Mouse (Mus musculus) midbrain, embryonic 14.5 days (tissue): ENCODE measurements around the gene Cys1. TPM values are rescaled to one million over a fixed set of nuclear protein-coding genes. Genes with fewer than 3 reads are reported as not detected.
A peak's percentile ranks its signal among the peaks of the same experiment; 100 is the strongest.

Experiments
- ATAC-seq: fragments of 200-750 bp; cut with Nextera tagmentation; 2 replicates; pipeline ENCODE4 v1.8.0; 2017; ENCODE audit warnings: moderate number of reproducible peaks, moderate library complexity; ENCODE audit not compliant: low FRiP score, low TSS enrichment
- DNase-seq: peaks from one replicate; pipeline ENCODE4 v3.0.0-alpha.2; 2015
- H3K27ac ChIP-seq: fragments of 300-500 bp; sonication (generic); replicated peaks from 2 replicates; pipeline ENCODE4 v1.5.1; 2014; ENCODE audit warnings: mild to moderate bottlenecking, low read depth, low read length, moderate library complexity
- H3K27me3 ChIP-seq: fragments of 300-500 bp; sonication (generic); 2 replicates; pipeline ENCODE4 v1.6.1; 2014; ENCODE audit warnings: low read length, control low read depth, mixed read lengths; ENCODE audit not compliant: control insufficient read depth, insufficient read depth
- H3K36me3 ChIP-seq: fragments of 300-500 bp; sonication (generic); 2 replicates; pipeline ENCODE4 v1.6.1; 2014; ENCODE audit warnings: low read length, control low read depth; ENCODE audit not compliant: control insufficient read depth, insufficient read depth
- H3K4me1 ChIP-seq: fragments of 300-500 bp; sonication (generic); 2 replicates; pipeline ENCODE4 v1.6.1; 2014; ENCODE audit warnings: mild to moderate bottlenecking, antibody characterized with exemption, low read length, control low read depth; ENCODE audit not compliant: control insufficient read depth, insufficient read depth
- H3K4me2 ChIP-seq: fragments of 300-500 bp; sonication (generic); 2 replicates; pipeline ENCODE4 v1.6.1; 2014; ENCODE audit warnings: mild to moderate bottlenecking, low read length, moderate library complexity
- H3K4me3 ChIP-seq: fragments of 300-500 bp; sonication (generic); replicated peaks from 2 replicates; pipeline ENCODE4 v1.5.1; 2014; ENCODE audit warnings: low read depth, low read length
- H3K9ac ChIP-seq: fragments of 300-500 bp; sonication (generic); replicated peaks from 2 replicates; pipeline ENCODE4 v1.6.1; 2014; ENCODE audit warnings: mild to moderate bottlenecking, low read length, moderate library complexity
- H3K9me3 ChIP-seq: fragments of 300-500 bp; sonication (generic); 2 replicates; pipeline ENCODE4 v1.6.1; 2016; ENCODE audit warnings: low read length, control low read depth, mixed read lengths; ENCODE audit not compliant: control insufficient read depth
- WGBS: fragments of 180-500 bp; shearing (Covaris S2); extraction: QIAGEN DNeasy Blood & Tissue Kit; methylation state at CpG from one replicate; pipeline ENCODE4 v1.1.7; 2014; 5-methylcytosine and 5-hydroxymethylcytosine counted together
- polyA plus RNA-seq: library from polyadenylated mRNA; unstranded; fragments of >200 nt; fragmentation: Nextera tagmentation; extraction: Ambion mirVana; gene quantifications from 2 replicates; pipeline ENCODE4 v1.2.1, GENCODE M21; 2014

Gene Cys1
- polyA plus RNA-seq, 1 experiment from 2014 or later, result 1.8 TPM

GRCm38 (mm10) chr12:24686696-24687346 is 5.2 kb upstream of the Cys1 start:
- no peak for DNase-seq
- H3K27me3 ChIP-seq, result peaks cover 18% of the 10 kb centered on the region
- no peak for ATAC-seq

GRCm38 (mm10) chr12:24686038-24686695 is 4.6 kb upstream of the Cys1 start:
- H3K9me3 ChIP-seq, result no peaks in the 10 kb centered on the region
- H3K36me3 ChIP-seq, result no peaks in the 10 kb centered on the region
- ATAC-seq (no peak), DNase-seq (no peak)
- H3K27ac ChIP-seq, result no peak overlapping the region
- H3K4me1 ChIP-seq, result peaks cover 5% of the 10 kb centered on the region; the same call in 1 of the 2 replicates
- no peak overlapping the region for H3K4me2 ChIP-seq
- H3K9ac ChIP-seq, result no peak overlapping the region
- H3K4me3 ChIP-seq, result no peak overlapping the region
- H3K27me3 ChIP-seq, result peaks cover 23% of the 10 kb centered on the region
- WGBS, result 78% methylated on average over 6 of the region's 6 CpGs

More at GRCm38 (mm10) chr12:24686696-24687346, 5.2 kb upstream of the Cys1 start:
- H3K9ac ChIP-seq, result no peak overlapping the region
- H3K4me2 ChIP-seq, result no peak overlapping the region
- no peak overlapping the region for H3K27ac ChIP-seq
- H3K4me1 ChIP-seq, result no peaks in the 10 kb centered on the region
- H3K9me3 ChIP-seq, result no peaks in the 10 kb centered on the region
- no peaks in the 10 kb centered on the region for H3K36me3 ChIP-seq
- no peak overlapping the region for H3K4me3 ChIP-seq
- 75% methylated on average over 11 of the region's 11 CpGs for WGBS

DNA sequence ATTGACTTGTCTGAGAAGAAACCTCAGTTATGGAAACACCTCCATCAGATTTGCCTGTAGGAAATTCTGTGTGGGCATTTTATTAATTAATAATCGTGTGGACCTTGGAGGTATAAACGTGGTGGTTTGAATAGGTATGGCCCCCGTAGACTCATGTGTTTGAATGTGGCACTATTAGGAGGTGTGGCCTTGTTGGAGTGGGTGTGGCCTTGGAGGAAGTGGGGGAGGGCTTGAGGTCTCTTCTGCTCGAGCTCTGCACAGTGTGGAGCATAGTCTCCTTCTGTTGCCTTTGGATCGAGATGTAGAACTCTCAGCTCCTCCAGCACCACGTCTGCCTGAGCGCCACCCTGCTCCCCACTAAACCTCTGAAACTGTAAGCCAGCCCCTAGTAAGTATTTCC is 1.8 kb upstream of the Cys1 start:
- no peak for ATAC-seq
- no peak overlapping the region for H3K4me2 ChIP-seq
- H3K27me3 ChIP-seq, result peaks cover 23% of the 10 kb centered on the region
- no peak for DNase-seq
- H3K9ac ChIP-seq, result no peak overlapping the region
- H3K4me3 ChIP-seq, result no peak overlapping the region
- H3K9me3 ChIP-seq, result no peaks in the 10 kb centered on the region
- H3K27ac ChIP-seq, result no peak overlapping the region
- H3K4me1 ChIP-seq, result peaks cover 12% of the 10 kb centered on the region; the same call in 1 of the 2 replicates
- WGBS, result 68% methylated on average over 7 of the region's 7 CpGs
- no peaks in the 10 kb centered on the region for H3K36me3 ChIP-seq

DNA sequence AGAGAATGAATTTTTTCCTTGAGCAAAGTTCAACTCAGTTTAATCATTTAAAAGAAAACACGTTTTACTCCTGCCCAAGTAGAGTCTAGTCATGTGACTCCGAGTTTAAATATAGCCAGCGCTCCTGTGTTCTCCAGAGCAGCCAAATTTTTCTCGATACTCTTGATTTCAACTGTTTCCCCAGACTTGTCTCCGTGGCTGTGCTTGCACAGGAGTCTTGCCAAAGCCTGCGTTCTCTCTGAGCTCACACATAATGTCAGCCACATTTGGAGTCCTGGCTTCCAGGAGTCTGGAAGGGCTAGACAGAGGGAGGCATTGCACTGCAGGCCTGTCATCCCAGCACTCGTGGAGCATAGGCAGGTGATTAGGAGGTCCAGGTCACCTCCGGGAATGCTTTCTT is 950 bp upstream of the Cys1 start:
- peaks cover 12% of the 10 kb centered on the region; the same call in 1 of the 2 replicates for H3K4me1 ChIP-seq
- no peaks in the 10 kb centered on the region for H3K9me3 ChIP-seq
- WGBS, result 55% methylated on average over 8 of the region's 8 CpGs
- H3K36me3 ChIP-seq, result no peaks in the 10 kb centered on the region
- no peak overlapping the region for H3K27ac ChIP-seq
- H3K4me3 ChIP-seq, result no peak overlapping the region
- peaks cover 23% of the 10 kb centered on the region for H3K27me3 ChIP-seq
- no peak for DNase-seq
- H3K4me2 ChIP-seq, result no peak overlapping the region
- ATAC-seq, result no peak
- no peak overlapping the region for H3K9ac ChIP-seq

DNA sequence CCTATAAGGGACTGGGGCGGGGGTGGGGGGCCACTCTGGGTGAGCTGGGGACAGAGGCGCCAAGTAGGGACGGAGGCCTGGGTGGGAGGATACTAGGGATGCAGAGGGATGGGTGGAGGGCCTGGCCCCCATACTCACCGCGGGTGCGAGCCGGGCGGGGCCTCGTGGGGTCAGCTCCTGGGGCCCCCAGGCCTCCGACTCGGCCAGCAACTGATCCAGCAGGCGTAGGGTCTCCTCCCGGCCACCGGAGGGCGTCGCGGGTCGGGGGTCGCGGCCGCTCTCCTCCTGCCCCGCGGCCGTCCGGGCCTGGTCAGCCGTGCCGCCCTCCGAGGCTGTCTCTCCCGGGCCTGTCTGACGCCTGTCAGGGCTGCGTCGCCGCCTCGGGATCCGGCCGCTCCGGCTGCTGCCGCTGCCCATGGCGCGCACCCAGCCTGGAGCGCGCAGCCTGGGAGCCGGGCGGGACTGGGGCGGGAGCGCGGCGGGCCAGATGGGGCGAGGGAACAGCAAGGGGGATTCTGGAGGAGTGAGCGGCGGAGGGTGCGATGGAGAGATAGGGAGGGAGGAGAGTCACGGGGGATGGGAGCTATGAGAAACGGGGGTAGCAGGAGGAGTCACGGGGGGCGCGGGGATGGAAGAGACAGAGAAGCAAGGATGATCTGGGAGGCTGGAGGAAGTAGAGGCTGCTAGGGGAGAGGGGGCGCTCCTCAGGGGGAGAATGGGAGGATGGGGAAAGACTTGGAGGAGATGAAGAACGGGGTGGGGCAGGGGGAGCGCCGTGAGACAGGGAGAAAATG is 924 bp downstream of the Cys1 start:
- Histone ChIP-seq H3K27me3 (peaks cover 23% of the 10 kb centered on the region), H3K36me3 (no peaks in the 10 kb centered on the region), H3K9me3 (no peaks in the 10 kb centered on the region), H3K27ac (no peak overlapping the region), H3K4me1 (peaks cover 12% of the 10 kb centered on the region; the same call in 1 of the 2 replicates), H3K9ac (peak overlapping the region; percentile 75), H3K4me3 (peak overlapping the region; percentile 55), H3K4me2 (peak overlapping the region; percentile 94)
- peak; percentile 79 for DNase-seq
- ATAC-seq, result peak; percentile 67; the same call in 1 of the 2 replicates
- 1% methylated on average over 55 of the region's 61 CpGs for WGBS

DNA sequence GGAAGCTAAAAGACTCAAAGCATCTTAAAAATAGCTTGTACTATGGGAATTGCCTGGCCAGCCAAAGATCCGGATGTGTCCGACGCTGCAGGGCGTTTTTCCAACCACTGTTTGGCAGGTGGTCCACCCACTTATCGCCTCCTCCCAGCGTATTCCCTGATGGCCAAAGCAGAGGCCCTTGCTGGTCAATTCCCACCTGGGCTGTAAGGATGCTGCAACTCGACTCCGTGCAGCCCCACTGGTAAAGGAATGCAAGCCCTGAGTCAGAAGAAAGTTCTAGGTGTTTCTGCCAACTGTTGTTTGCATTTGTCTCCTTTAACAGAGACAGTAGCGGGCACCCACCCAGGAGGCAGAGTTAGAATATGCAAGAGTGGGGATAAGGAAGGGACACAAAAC is 1.5 kb downstream of the Cys1 start:
- peak overlapping the region; percentile 94 for H3K4me2 ChIP-seq
- peak overlapping the region; percentile 55 for H3K4me3 ChIP-seq
- peaks cover 23% of the 10 kb centered on the region for H3K27me3 ChIP-seq
- ATAC-seq (no peak), DNase-seq (peak; percentile 8)
- WGBS, result 21% methylated on average over 9 of the region's 9 CpGs
- no peaks in the 10 kb centered on the region for H3K36me3 ChIP-seq
- H3K4me1 ChIP-seq, result peaks cover 12% of the 10 kb centered on the region; the same call in 1 of the 2 replicates
- H3K9ac ChIP-seq, result peak overlapping the region; percentile 75
- no peak overlapping the region for H3K27ac ChIP-seq
- no peaks in the 10 kb centered on the region for H3K9me3 ChIP-seq

DNA sequence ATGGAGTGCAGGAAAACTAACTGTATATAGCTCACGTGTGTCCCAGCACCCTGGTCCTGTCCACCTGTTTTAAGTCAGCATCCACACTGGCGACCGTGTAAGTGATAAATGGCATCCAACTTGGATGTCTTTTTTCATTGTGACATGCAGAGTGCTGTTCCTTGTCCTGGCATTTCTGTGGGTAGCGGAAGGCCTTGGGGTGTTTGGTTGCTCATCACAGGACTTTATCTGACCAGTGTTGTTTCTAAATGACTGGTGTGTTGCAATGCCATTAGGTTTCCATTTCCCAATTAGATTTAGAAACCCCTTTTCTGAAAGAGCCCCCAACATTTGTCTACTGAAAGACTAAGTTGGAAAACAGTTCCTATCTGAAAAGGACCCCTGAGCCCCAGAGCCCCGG is 19.5 kb downstream of the Cys1 start:
- H3K36me3 ChIP-seq, result peaks cover 21% of the 10 kb centered on the region
- ATAC-seq (no peak), DNase-seq (no peak)
- no peak overlapping the region for H3K9ac ChIP-seq
- no peaks in the 10 kb centered on the region for H3K27me3 ChIP-seq
- no peak overlapping the region for H3K27ac ChIP-seq
- peaks cover 7% of the 10 kb centered on the region; the same call in 1 of the 2 replicates for H3K4me1 ChIP-seq
- no peak overlapping the region for H3K4me2 ChIP-seq
- H3K4me3 ChIP-seq, result no peak overlapping the region
- 88% methylated on average over 5 of the region's 5 CpGs for WGBS
- H3K9me3 ChIP-seq, result no peaks in the 10 kb centered on the region

DNA sequence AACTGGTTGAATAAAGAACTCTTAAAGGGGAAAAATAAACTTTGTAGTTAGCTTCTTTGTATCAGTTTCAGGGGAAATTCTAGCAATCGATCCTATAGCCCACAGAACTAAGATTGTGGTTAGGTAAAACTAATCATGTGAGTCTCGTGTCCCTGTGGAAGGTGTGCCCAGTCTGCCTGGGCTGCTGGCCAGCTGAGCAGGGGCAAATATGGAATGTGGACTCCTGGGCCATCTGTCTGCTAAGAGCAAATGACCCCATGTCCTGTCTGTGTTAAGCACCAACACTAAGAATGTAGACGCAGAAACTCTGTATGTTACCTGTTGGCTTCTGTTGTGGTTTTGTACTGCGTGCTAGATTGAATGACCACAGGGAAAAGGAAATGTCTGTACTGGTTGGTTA is 20.5 kb downstream of the Cys1 start:
- DNase-seq (no peak), ATAC-seq (no peak)
- WGBS, result 92% methylated on average over 4 of the region's 4 CpGs
- Histone ChIP-seq H3K36me3 (peaks cover 30% of the 10 kb centered on the region), H3K4me2 (no peak overlapping the region), H3K4me3 (no peak overlapping the region), H3K27me3 (no peaks in the 10 kb centered on the region), H3K9ac (no peak overlapping the region), H3K4me1 (peaks cover 17% of the 10 kb centered on the region), H3K27ac (no peak overlapping the region), H3K9me3 (no peaks in the 10 kb centered on the region)
